Comparison of ENCODE assay signal across 11 mouse cellular contexts in genomic region chr1:42697321-42697755, GRCm38 (mm10). TPM values are rescaled to one million over a fixed set of nuclear protein-coding genes. Genes with fewer than 3 reads are reported as not detected.
DNase-seq lines count a peak whose midpoint lies in the region; ATAC-seq lines count a peak whose summit lies in the region.
"Had no signal": no experiment of that assay in that cellular context is flagged by ENCODE, and none has a peak within 500 bp of the region (broad histone marks: within the 10 kb centered on the region; RNA-seq: fewer than 3 reads in every experiment).

No protein-coding gene starts in this region.

- peaks cover 37% of the 10 kb centered on the region for H3K4me1 ChIP-seq in heart, embryonic 12.5 days (replicated peaks)
- H3K4me1 ChIP-seq in hindbrain, embryonic 10.5 days (replicated peaks), result 0 out of 2 replicates have a peak, but pooled peaks cover 6% of the 10 kb centered on the region
- H3K4me1 ChIP-seq in midbrain, embryonic 10.5 days, result peaks cover 10% of the 10 kb centered on the region

- H3K4me2 ChIP-seq in heart, embryonic 12.5 days, result peak overlapping the region; percentile 87

- H3K36me3 ChIP-seq in heart, embryonic 12.5 days, result no peaks in the 10 kb centered on the region
- peaks cover 48% of the 10 kb centered on the region for H3K36me3 ChIP-seq in hindbrain, embryonic 10.5 days
- H3K36me3 ChIP-seq in midbrain, embryonic 10.5 days, result peaks cover 53% of the 10 kb centered on the region

- H3K4me3 ChIP-seq in heart, embryonic 12.5 days, result peak overlapping the region; percentile 58
- peak overlapping the region; percentile 84 for H3K4me3 ChIP-seq in hindbrain, embryonic 10.5 days
- peak overlapping the region; percentile 99 for H3K4me3 ChIP-seq in midbrain, embryonic 10.5 days

- ATAC-seq in heart, embryonic 12.5 days (ENCODE audit: insufficient number of reproducible peaks, low FRiP score), result no peak
- ATAC-seq in megakaryocyte progenitor cell, adult 5-6 weeks (replicated peaks; ENCODE audit: poor library complexity), result no peak

- peaks cover 86% of the 10 kb centered on the region for H3K27me3 ChIP-seq in heart, embryonic 12.5 days (replicated peaks)
- H3K27me3 ChIP-seq in hindbrain, embryonic 10.5 days (ENCODE audit: insufficient read depth, poor library complexity, severe bottlenecking), result peaks cover 53% of the 10 kb centered on the region
- peaks cover 37% of the 10 kb centered on the region; the same call in 1 of the 2 replicates for H3K27me3 ChIP-seq in midbrain, embryonic 10.5 days (ENCODE audit: low read depth, poor library complexity, severe bottlenecking)
- H3K27me3 ChIP-seq: CH12.LX had no signal

- no peak overlapping the region for H3K27ac ChIP-seq in heart, embryonic 12.5 days (ENCODE audit: poor library complexity, severe bottlenecking)
- peak overlapping the region; percentile 99 for H3K27ac ChIP-seq in hindbrain, embryonic 10.5 days
- peak overlapping the region; percentile 99 for H3K27ac ChIP-seq in midbrain, embryonic 10.5 days (replicated peaks)

- H3K9ac ChIP-seq in heart, embryonic 12.5 days, result 0 out of 2 replicates have a peak overlapping the region, but pooled peaks have one; percentile 53

- no peaks in the 10 kb centered on the region for H3K9me3 ChIP-seq in heart, embryonic 12.5 days (replicated peaks)
- H3K9me3 ChIP-seq in hindbrain, embryonic 10.5 days, result no peaks in the 10 kb centered on the region
- no peaks in the 10 kb centered on the region for H3K9me3 ChIP-seq in midbrain, embryonic 10.5 days (replicated peaks)

- no peak for DNase-seq in heart, adult 8-10 months (ENCODE audit: low spot score)
- DNase-seq in ZHBTc4 (ENCODE audit: low read depth, low spot score), result peak; percentile 9
- peak; percentile 55 for DNase-seq in hindbrain, embryonic 10.5 days (ENCODE audit: low spot score)
- DNase-seq in midbrain, embryonic 10.5 days (ENCODE audit: low spot score), result peak; percentile 53
- no peak for DNase-seq in urinary bladder, adult 2 months (ENCODE audit: low spot score)
- no peak for DNase-seq in gastrocnemius, adult 18-20 months (ENCODE audit: low spot score)
- DNase-seq: cerebellum, adult 9-10 months had no signal

- WGBS in heart, embryonic 12.5 days, result 1% methylated on average over 45 of the region's 58 CpGs
- WGBS in hindbrain, embryonic 10.5 days, result 1% methylated on average over 49 of the region's 58 CpGs
- 1% methylated on average over 50 of the region's 58 CpGs for WGBS in midbrain, embryonic 10.5 days

RNA-seq across cellular contexts. Expression of gene Pou3f3, which starts 1.8 kb away (rescaled TPM):
- polyA plus RNA-seq in heart, embryonic 12.5 days (2016; fragmentation: Nextera tagmentation; extraction: Ambion mirVana), result 0.06 TPM in 2 replicates
- total RNA-seq in heart, adult 8-10 months (2022), result under 1 TPM in 1 of 4 experiments, not detected in 3; 0.09 TPM
- 16.8 and 17.8 TPM in 2 replicates for polyA plus RNA-seq in hindbrain, embryonic 10.5 days (2016; fragmentation: Nextera tagmentation; extraction: Ambion mirVana)
- 18.2 and 22.2 TPM in 2 replicates for polyA plus RNA-seq in midbrain, embryonic 10.5 days (2016; fragmentation: Nextera tagmentation; extraction: Ambion mirVana)
- polyA plus RNA-seq in urinary bladder, adult 2 months (2012; rRNA removed), result 0.21 and 0.22 TPM in 2 replicates
- not detected in 2 replicates for total RNA-seq in megakaryocyte progenitor cell, adult 5-6 weeks (2015)
- not detected in 2 replicates for total RNA-seq in megakaryocyte progenitor cell, adult 5-6 weeks (2017)
- not detected for total RNA-seq in gastrocnemius, adult 18-20 months (2021)
- total RNA-seq: CH12.LX had no signal
- polyA plus RNA-seq: spleen, adult 2 months had no signal

Comparison
In these comparisons a context has a peak if more than half of its experiments do, and no peak if none do; other contexts are left out.
1. DNase-seq: peak in ZHBTc4 (single experiment), hindbrain, embryonic 10.5 days (single experiment) and midbrain, embryonic 10.5 days (single experiment); none in heart, adult 8-10 months (single experiment), urinary bladder, adult 2 months (single experiment) and gastrocnemius, adult 18-20 months (single experiment).
2. RNA of gene Pou3f3, which starts 1.8 kb away (polyA plus RNA-seq): 18.2 to 22.2 TPM in midbrain, embryonic 10.5 days and 16.8 to 17.8 TPM in hindbrain, embryonic 10.5 days; 0.21 to 0.22 TPM in urinary bladder, adult 2 months and 0.06 TPM in heart, embryonic 12.5 days; every median in the first group is over 10 times any median in the second.
3. Peak in every context shown above with its lines, with median percentiles within 50 percentile points of each other: H3K4me3 ChIP-seq.